Mouse (Mus musculus) embryonic facial prominence, embryonic 10.5 days (tissue): ENCODE results near the gene C530008M17Rik. TPM values are rescaled to one million over a fixed set of nuclear protein-coding genes. Genes with fewer than 3 reads are reported as not detected.
A peak's percentile ranks its signal among the peaks of the same experiment; 100 is the strongest.

ENCODE experiments used
- DNase-seq: peaks from one replicate; pipeline ENCODE4 v3.0.0-alpha.2; 2017; ENCODE audit warnings: low spot score
- H3K27ac ChIP-seq: fragments of 300-500 bp; sonication (generic); replicated peaks from 2 replicates; pipeline ENCODE4 v1.5.1; 2016; ENCODE audit warnings: mild to moderate bottlenecking
- H3K27me3 ChIP-seq: fragments of 300-500 bp; sonication (generic); replicated peaks from 2 replicates; pipeline ENCODE4 v1.6.1; 2016; ENCODE audit warnings: low read depth, mild to moderate bottlenecking; ENCODE audit not compliant: poor library complexity, severe bottlenecking
- H3K36me3 ChIP-seq: fragments of 300-500 bp; sonication (generic); replicated peaks from 2 replicates; pipeline ENCODE4 v1.6.1; 2016; ENCODE audit warnings: mild to moderate bottlenecking, moderate library complexity
- H3K4me1 ChIP-seq: fragments of 300-500 bp; sonication (generic); 2 replicates; pipeline ENCODE4 v1.6.1; 2016
- H3K4me3 ChIP-seq: fragments of 300-500 bp; sonication (generic); 2 replicates; pipeline ENCODE4 v1.5.1; 2016; ENCODE audit warnings: mild to moderate bottlenecking, moderate library complexity
- H3K9me3 ChIP-seq: fragments of 300-500 bp; sonication (generic); 2 replicates; pipeline ENCODE4 v1.6.1; 2016; ENCODE audit warnings: mild to moderate bottlenecking
- WGBS: fragments of 180-500 bp; shearing (Covaris S2); methylation state at CpG from one replicate; pipeline ENCODE4 v1.1.7; 2016; 5-methylcytosine and 5-hydroxymethylcytosine counted together
- polyA plus RNA-seq: library from polyadenylated mRNA; unstranded; fragments of >200 nt; fragmentation: Nextera tagmentation; extraction: Ambion mirVana; gene quantifications from 2 replicates; pipeline ENCODE4 v1.2.1, GENCODE M21; 2016

C530008M17Rik gene
- polyA plus RNA-seq, 1 experiment from 2014 or later, result 33.4 TPM

- WGBS, result 92% methylated on average over 5 of the region's 5 CpGs
- H3K27ac ChIP-seq, result no peak overlapping the region
- peaks cover 35% of the 10 kb centered on the region for H3K36me3 ChIP-seq
- peaks cover 7% of the 10 kb centered on the region; the same call in 1 of the 2 replicates for H3K9me3 ChIP-seq
- DNase-seq, result no peak
- peaks cover 5% of the 10 kb centered on the region; the same call in 1 of the 2 replicates for H3K4me1 ChIP-seq
- no peak overlapping the region for H3K4me3 ChIP-seq
- no peaks in the 10 kb centered on the region for H3K27me3 ChIP-seq
Observed at GRCm38 (mm10) chr5:76691251-76691650, 34.9 kb downstream of the C530008M17Rik start.

DNA sequence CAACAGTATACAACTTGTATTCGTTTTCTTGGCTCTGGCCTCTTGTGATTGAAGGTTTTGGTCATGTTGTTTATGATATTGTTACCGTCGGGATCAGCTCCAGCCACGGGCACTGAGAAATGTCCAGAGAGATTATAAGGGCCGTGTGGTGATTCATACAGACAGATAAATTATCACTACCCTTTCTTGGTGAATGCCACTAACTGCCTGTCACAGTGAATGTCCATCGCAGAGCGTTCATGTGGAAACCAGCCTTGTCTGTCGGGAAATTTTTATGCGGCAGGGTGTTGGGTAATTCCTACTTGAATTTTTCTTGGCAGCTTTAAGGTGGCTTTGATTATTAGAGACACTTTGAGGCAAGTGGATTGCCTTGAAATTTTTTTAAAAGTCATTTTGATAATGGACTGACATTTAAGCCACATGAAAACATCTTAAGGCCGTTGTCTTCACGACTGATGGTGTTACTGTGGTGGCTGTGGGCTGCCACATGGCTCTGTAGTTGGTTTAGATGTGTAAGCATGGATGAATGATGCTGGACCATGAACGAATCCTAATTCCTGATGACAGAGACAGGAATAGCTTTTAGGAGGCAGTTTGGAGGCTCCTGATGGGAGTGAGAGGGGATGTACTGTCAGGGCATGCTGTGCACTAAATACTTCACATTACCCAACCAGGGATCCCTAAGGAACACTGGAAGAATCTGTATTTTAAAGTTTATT is 35.6 kb downstream of the C530008M17Rik start:
- WGBS, result 86% methylated on average over 12 of the region's 12 CpGs
- H3K9me3 ChIP-seq, result peaks cover 7% of the 10 kb centered on the region; the same call in 1 of the 2 replicates
- H3K36me3 ChIP-seq, result peaks cover 29% of the 10 kb centered on the region
- no peak for DNase-seq
- H3K4me3 ChIP-seq, result no peak overlapping the region
- H3K4me1 ChIP-seq, result peaks cover 5% of the 10 kb centered on the region; the same call in 1 of the 2 replicates
- no peaks in the 10 kb centered on the region for H3K27me3 ChIP-seq
- H3K27ac ChIP-seq, result no peak overlapping the region

DNA sequence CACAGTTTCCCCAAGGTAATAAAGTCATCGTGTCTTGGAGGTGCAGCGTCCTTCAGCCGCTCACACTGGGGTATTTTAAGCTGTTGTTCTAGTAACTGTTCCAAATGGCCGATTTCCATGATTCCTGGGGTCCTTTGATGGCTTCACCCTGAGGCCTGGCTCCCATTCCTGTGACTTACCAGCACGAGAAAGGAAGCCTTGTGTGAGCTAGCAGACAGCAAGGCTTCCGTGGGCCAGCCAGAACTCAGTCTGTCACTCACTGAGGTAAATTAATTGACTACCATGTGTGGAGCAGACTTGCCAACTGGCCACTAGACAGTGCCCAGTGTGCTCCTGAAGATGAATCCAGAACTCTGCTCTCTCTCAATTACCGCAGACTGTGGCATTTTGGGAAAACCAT is 41.2 kb downstream of the C530008M17Rik start:
- Histone ChIP-seq H3K36me3 (peaks cover 13% of the 10 kb centered on the region), H3K9me3 (peaks cover 7% of the 10 kb centered on the region; the same call in 1 of the 2 replicates), H3K27me3 (no peaks in the 10 kb centered on the region), H3K4me3 (no peak overlapping the region), H3K4me1 (peaks cover 23% of the 10 kb centered on the region), H3K27ac (no peak overlapping the region)
- 52% methylated on average over 7 of the region's 7 CpGs for WGBS
- DNase-seq, result no peak

- peaks cover 29% of the 10 kb centered on the region for H3K4me1 ChIP-seq
Observed at GRCm38 (mm10) chr5:76698187-76698586, 41.9 kb downstream of the C530008M17Rik start.

DNA sequence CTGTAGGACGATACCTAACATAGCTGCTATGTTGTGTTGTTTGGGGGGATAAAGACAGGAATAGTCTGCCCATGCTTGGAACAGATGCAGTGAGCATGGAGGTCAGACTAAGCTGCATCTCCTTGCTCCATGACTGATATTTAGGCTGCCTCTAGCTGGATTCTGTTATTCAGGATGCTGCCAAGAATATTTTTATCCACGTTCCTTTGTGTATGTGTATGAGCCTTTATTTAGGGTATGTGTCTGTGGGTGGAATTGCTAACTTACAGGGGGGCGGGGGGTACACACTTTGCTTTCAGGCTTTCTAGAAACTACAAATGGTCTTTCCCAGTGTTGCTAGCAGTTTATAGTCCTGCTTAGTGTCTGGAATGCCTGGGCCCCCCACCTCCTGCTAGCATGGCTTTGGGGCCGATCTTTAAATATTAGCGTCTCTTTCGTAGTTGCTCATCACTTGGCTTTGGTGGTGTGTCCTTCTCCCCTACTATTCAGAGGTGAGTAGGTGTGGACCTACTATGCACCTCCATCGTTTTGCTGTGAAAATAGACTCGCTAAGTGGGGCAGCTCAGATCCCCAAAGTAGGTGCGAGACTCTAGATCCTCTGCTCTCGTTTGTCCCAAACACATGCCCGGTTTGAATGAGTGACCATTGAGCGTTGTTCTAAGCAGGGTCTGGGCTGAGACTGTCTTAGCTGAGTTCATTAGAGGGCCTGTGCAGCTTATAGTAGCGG is 45.0 kb downstream of the C530008M17Rik start:
- Histone ChIP-seq H3K4me3 (no peak overlapping the region), H3K27me3 (no peaks in the 10 kb centered on the region), H3K9me3 (no peaks in the 10 kb centered on the region), H3K4me1 (peaks cover 30% of the 10 kb centered on the region), H3K36me3 (peaks cover 8% of the 10 kb centered on the region; the same call in 1 of the 2 replicates), H3K27ac (no peak overlapping the region)
- WGBS, result 79% methylated on average over 13 of the region's 13 CpGs
- no peak for DNase-seq

More at GRCm38 (mm10) chr5:76698187-76698586, 41.9 kb downstream of the C530008M17Rik start:
- 16% methylated on average over 2 of the region's 2 CpGs for WGBS
- no peak for DNase-seq
- no peak overlapping the region for H3K27ac ChIP-seq
- H3K4me3 ChIP-seq, result no peak overlapping the region
- peaks cover 13% of the 10 kb centered on the region for H3K36me3 ChIP-seq
- H3K27me3 ChIP-seq, result no peaks in the 10 kb centered on the region
- peaks cover 7% of the 10 kb centered on the region; the same call in 1 of the 2 replicates for H3K9me3 ChIP-seq

- no peak overlapping the region for H3K27ac ChIP-seq
Observed at GRCm38 (mm10) chr5:76702104-76702503, 45.8 kb downstream of the C530008M17Rik start.

GRCm38 (mm10) chr5:76702646-76703045 is 46.3 kb downstream of the C530008M17Rik start:
- H3K27me3 ChIP-seq, result no peaks in the 10 kb centered on the region
- no peaks in the 10 kb centered on the region for H3K9me3 ChIP-seq
- H3K36me3 ChIP-seq, result peaks cover 10% of the 10 kb centered on the region; the same call in 1 of the 2 replicates
- peak overlapping the region; percentile 44 for H3K4me3 ChIP-seq
- 14% methylated on average over 12 of the region's 12 CpGs for WGBS
- peaks cover 25% of the 10 kb centered on the region for H3K4me1 ChIP-seq
- DNase-seq, result peak; percentile 29
- no peak overlapping the region for H3K27ac ChIP-seq

More at GRCm38 (mm10) chr5:76702104-76702503, 45.8 kb downstream of the C530008M17Rik start:
- Histone ChIP-seq H3K36me3 (peaks cover 10% of the 10 kb centered on the region; the same call in 1 of the 2 replicates), H3K9me3 (no peaks in the 10 kb centered on the region), H3K4me3 (peak overlapping the region; percentile 44), H3K4me1 (peaks cover 30% of the 10 kb centered on the region), H3K27me3 (no peaks in the 10 kb centered on the region)
- 23% methylated on average over 9 of the region's 9 CpGs for WGBS
- DNase-seq, result peak; percentile 35

GRCm38 (mm10) chr5:76705307-76706173 is 49.2 kb downstream of the C530008M17Rik start:
- 93% methylated on average over 11 of the region's 11 CpGs for WGBS
- no peak overlapping the region for H3K27ac ChIP-seq

DNA sequence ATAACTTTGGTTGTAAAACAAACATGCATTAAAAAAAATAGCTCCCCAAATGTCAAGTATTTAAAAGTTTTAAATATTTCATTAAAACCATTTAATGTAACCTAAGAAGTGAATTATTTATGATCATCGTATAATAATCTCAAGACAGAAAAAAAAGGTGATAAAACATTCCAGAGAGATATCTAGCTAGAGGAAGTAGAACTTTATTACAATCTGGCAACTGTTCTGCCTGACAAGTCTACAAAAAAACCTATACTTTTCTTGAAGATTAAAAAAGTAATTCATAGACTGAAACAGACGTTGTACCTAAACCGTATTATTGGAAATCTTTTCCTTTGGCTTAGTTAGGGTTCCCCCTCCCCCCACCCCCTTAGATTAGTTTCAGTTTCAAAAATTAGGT is 50.8 kb downstream of the C530008M17Rik start:
- DNase-seq, result no peak
- peaks cover 30% of the 10 kb centered on the region for H3K36me3 ChIP-seq
- peaks cover 13% of the 10 kb centered on the region for H3K4me1 ChIP-seq
- 95% methylated on average over 3 of the region's 3 CpGs for WGBS
- no peak overlapping the region for H3K4me3 ChIP-seq
- H3K9me3 ChIP-seq, result no peaks in the 10 kb centered on the region
- no peak overlapping the region for H3K27ac ChIP-seq
- H3K27me3 ChIP-seq, result no peaks in the 10 kb centered on the region

More at GRCm38 (mm10) chr5:76705307-76706173, 49.2 kb downstream of the C530008M17Rik start:
- Histone ChIP-seq H3K36me3 (peaks cover 27% of the 10 kb centered on the region), H3K9me3 (no peaks in the 10 kb centered on the region), H3K27me3 (no peaks in the 10 kb centered on the region), H3K4me3 (no peak overlapping the region), H3K4me1 (peaks cover 25% of the 10 kb centered on the region)
- no peak for DNase-seq

GRCm38 (mm10) chr5:76708004-76708403 is 51.7 kb downstream of the C530008M17Rik start:
- H3K36me3 ChIP-seq, result peaks cover 30% of the 10 kb centered on the region
- H3K27ac ChIP-seq, result 0 out of 2 replicates have a peak overlapping the region, but pooled peaks have one; percentile 27
- WGBS, result 89% methylated on average over 15 of the region's 15 CpGs
- no peaks in the 10 kb centered on the region for H3K9me3 ChIP-seq
- no peaks in the 10 kb centered on the region for H3K27me3 ChIP-seq
- DNase-seq, result no peak
- peaks cover 6% of the 10 kb centered on the region for H3K4me1 ChIP-seq
- H3K4me3 ChIP-seq, result no peak overlapping the region

- no peak overlapping the region for H3K27ac ChIP-seq
- H3K9me3 ChIP-seq, result no peaks in the 10 kb centered on the region
- 0 out of 2 replicates have a peak, but pooled peaks cover 4% of the 10 kb centered on the region for H3K4me1 ChIP-seq
- no peak overlapping the region for H3K4me3 ChIP-seq
- H3K36me3 ChIP-seq, result peaks cover 16% of the 10 kb centered on the region
- no peaks in the 10 kb centered on the region for H3K27me3 ChIP-seq
- WGBS, result 91% methylated on average over 7 of the region's 7 CpGs
- DNase-seq, result no peak
Observed at GRCm38 (mm10) chr5:76713743-76714142, 57.4 kb downstream of the C530008M17Rik start.

- no peak for DNase-seq
Observed at GRCm38 (mm10) chr5:76719954-76720353, 63.6 kb downstream of the C530008M17Rik start.

More at GRCm38 (mm10) chr5:76719954-76720353, 63.6 kb downstream of the C530008M17Rik start:
- Histone ChIP-seq H3K4me1 (no peaks in the 10 kb centered on the region), H3K4me3 (no peak overlapping the region), H3K9me3 (peaks cover 15% of the 10 kb centered on the region), H3K27me3 (no peaks in the 10 kb centered on the region), H3K27ac (no peak overlapping the region), H3K36me3 (peaks cover 45% of the 10 kb centered on the region)
- WGBS, result 85% methylated on average over 3 of the region's 3 CpGs
